ENCODE assay signal across 21 mouse cellular contexts in the genomic region with DNA sequence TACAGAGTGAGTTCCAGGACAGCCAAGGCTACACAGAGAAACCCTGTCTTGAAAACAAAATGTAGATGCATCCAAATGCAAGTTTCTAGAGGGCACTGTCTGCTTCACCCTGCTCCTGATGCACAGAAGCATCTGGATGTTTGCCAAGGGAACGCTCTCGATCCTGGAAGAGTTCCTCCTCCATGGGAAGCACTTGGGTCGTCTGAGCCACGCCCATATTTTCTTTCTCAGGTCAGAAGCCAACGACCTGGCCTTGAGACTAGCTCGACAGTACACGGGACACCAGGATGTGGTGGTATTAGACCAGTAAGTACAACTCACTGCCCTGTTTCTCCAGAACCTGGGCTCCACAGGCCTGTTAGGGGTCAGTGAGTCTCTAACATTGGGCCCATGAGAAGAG. TPM values are rescaled to one million over a fixed set of nuclear protein-coding genes. Genes with fewer than 3 reads are reported as not detected.
A peak's percentile ranks its signal among the peaks of the same experiment; 100 is the strongest.
DNase-seq lines count a peak whose midpoint lies in the region; ATAC-seq and TF ChIP-seq lines count a peak whose summit lies in the region.
"Had no signal": no experiment of that assay in that cellular context is flagged by ENCODE, and none has a peak within 500 bp of the region (broad histone marks: within the 10 kb centered on the region; RNA-seq: fewer than 3 reads in every experiment).

No protein-coding gene starts in this region.

- TF ChIP-seq CTCF in heart, adult 2 months (IDR thresholded peaks at IDR 0.05) = no peak
- no peak for TF ChIP-seq CTCF in lung, embryonic 14.5 days (IDR thresholded peaks at IDR 0.05; ENCODE audit: low read depth)
- TF ChIP-seq CTCF in lung, adult 2 months (IDR thresholded peaks at IDR 0.05; ENCODE audit: insufficient read depth, low read length) = no peak

- TF ChIP-seq POLR2A in heart, adult 2 months (IDR thresholded peaks at IDR 0.05; ENCODE audit: insufficient read depth, low read depth, low read length) = no peak
- TF ChIP-seq POLR2A in lung, adult 2 months (IDR thresholded peaks at IDR 0.05; ENCODE audit: borderline replicate concordance, extremely low read depth, low read depth, low read length) = no peak

- H3K4me2 ChIP-seq in heart, embryonic 13.5 days = no peak overlapping the region
- H3K4me2 ChIP-seq in lung, embryonic 14.5 days = no peak overlapping the region
- no peak overlapping the region for H3K4me2 ChIP-seq in midbrain, embryonic 14.5 days (ENCODE audit: low read length)
- H3K4me2 ChIP-seq: embryonic facial prominence, embryonic 13.5 days; heart, embryonic 11.5 days; hindbrain, embryonic 15.5 days; intestine, embryonic 15.5 days had no signal

- no peaks in the 10 kb centered on the region for H3K27me3 ChIP-seq in heart, embryonic 13.5 days (replicated peaks)
- H3K27me3 ChIP-seq in heart, adult 2 months (ENCODE audit: control insufficient read depth, insufficient read depth, low read length) = no peaks in the 10 kb centered on the region
- no peaks in the 10 kb centered on the region for H3K27me3 ChIP-seq in lung, embryonic 14.5 days (ENCODE audit: insufficient read depth, low read length)
- H3K27me3 ChIP-seq in midbrain, embryonic 14.5 days (ENCODE audit: control insufficient read depth, insufficient read depth, low read length) = no peaks in the 10 kb centered on the region
- H3K27me3 ChIP-seq: embryonic facial prominence, embryonic 13.5 days; hindbrain, embryonic 15.5 days; intestine, embryonic 15.5 days had no signal

- no peak overlapping the region for H3K4me3 ChIP-seq in heart, embryonic 13.5 days
- no peak overlapping the region for H3K4me3 ChIP-seq in heart, adult 2 months
- no peak overlapping the region for H3K4me3 ChIP-seq in lung, embryonic 14.5 days (ENCODE audit: low read depth, low read length)
- H3K4me3 ChIP-seq in lung, adult 2 months (replicated peaks; ENCODE audit: extremely low read depth, low read depth, low read length) = no peak overlapping the region
- H3K4me3 ChIP-seq in midbrain, embryonic 14.5 days (replicated peaks; ENCODE audit: low read depth, low read length) = no peak overlapping the region
- H3K4me3 ChIP-seq: embryonic facial prominence, embryonic 13.5 days; hindbrain, embryonic 15.5 days; intestine, embryonic 15.5 days; limb, embryonic 10.5 days had no signal

- intact Hi-C loops in heart, adult 2 months (cut with DNase I) = no loop called here

- DNase-seq in heart, adult 2 months = no peak
- DNase-seq in lung, embryonic 14.5 days = peak; percentile 54
- DNase-seq in lung, adult 2 months = no peak
- DNase-seq in lung, postnatal 10 days = peak; percentile 38
- DNase-seq in yolk sac, embryonic 10.5 days (ENCODE audit: low spot score) = no peak
- no peak for DNase-seq in midbrain, embryonic 14.5 days
- DNase-seq: adrenal gland, adult 8-10 months; cerebellum, adult 11 months; cerebellum, postnatal 14 days; gastrocnemius, postnatal 36 days; heart, postnatal 36 days; right cerebral cortex, postnatal 14 days; spleen, adult 18-20 months; thymus, postnatal 36 days had no signal

- peaks cover 18% of the 10 kb centered on the region for H3K4me1 ChIP-seq in heart, embryonic 13.5 days
- H3K4me1 ChIP-seq in heart, adult 2 months (ENCODE audit: control insufficient read depth, insufficient read depth, low read length) = 0 out of 2 replicates have a peak, but pooled peaks cover 1% of the 10 kb centered on the region
- H3K4me1 ChIP-seq in lung, embryonic 14.5 days (ENCODE audit: insufficient read depth) = no peaks in the 10 kb centered on the region
- H3K4me1 ChIP-seq in lung, adult 2 months (ENCODE audit: control insufficient read depth, insufficient read depth, low read length) = peaks cover 5% of the 10 kb centered on the region; the same call in 1 of the 2 replicates
- no peaks in the 10 kb centered on the region for H3K4me1 ChIP-seq in midbrain, embryonic 14.5 days (ENCODE audit: control insufficient read depth, insufficient read depth, low read length)
- H3K4me1 ChIP-seq: limb, embryonic 10.5 days had no signal

- WGBS in heart, embryonic 13.5 days = 62% methylated on average over 7 of the region's 7 CpGs
- WGBS in heart, adult 2 months = 25% methylated on average over 7 of the region's 7 CpGs
- WGBS in lung, embryonic 14.5 days = 48% methylated on average over 7 of the region's 7 CpGs
- 21% methylated on average over 7 of the region's 7 CpGs for WGBS in lung, adult 2 months
- 84% methylated on average over 7 of the region's 7 CpGs for WGBS in midbrain, embryonic 14.5 days

- 0 out of 2 replicates have a peak overlapping the region, but pooled peaks have one; percentile 17 for H3K27ac ChIP-seq in heart, embryonic 13.5 days (replicated peaks)
- no peak overlapping the region for H3K27ac ChIP-seq in heart, adult 2 months
- H3K27ac ChIP-seq in lung, embryonic 14.5 days (ENCODE audit: low read depth) = no peak overlapping the region
- no peak overlapping the region for H3K27ac ChIP-seq in midbrain, embryonic 14.5 days (replicated peaks; ENCODE audit: low read depth, low read length)
- H3K27ac ChIP-seq: embryonic facial prominence, embryonic 13.5 days; hindbrain, embryonic 15.5 days; intestine, embryonic 15.5 days; limb, embryonic 10.5 days had no signal

- H3K9me3 ChIP-seq in heart, embryonic 13.5 days = no peaks in the 10 kb centered on the region
- H3K9me3 ChIP-seq in lung, embryonic 14.5 days (ENCODE audit: low read depth, low read length) = no peaks in the 10 kb centered on the region
- H3K9me3 ChIP-seq in midbrain, embryonic 14.5 days (ENCODE audit: control insufficient read depth, low read length) = no peaks in the 10 kb centered on the region
- H3K9me3 ChIP-seq: embryonic facial prominence, embryonic 13.5 days; hindbrain, embryonic 15.5 days; intestine, embryonic 15.5 days; limb, embryonic 10.5 days had no signal

- H3K79me2 ChIP-seq in heart, adult 2 months (replicated peaks; ENCODE audit: control insufficient read depth, insufficient read depth, low read length) = no peaks in the 10 kb centered on the region; the same call in 1 of the 2 replicates

- ATAC-seq in heart, embryonic 13.5 days (ENCODE audit: extremely low read depth, insufficient number of reproducible peaks, low FRiP score, low TSS enrichment) = no peak
- ATAC-seq in lung, embryonic 14.5 days (ENCODE audit: insufficient read depth) = no peak
- ATAC-seq in midbrain, embryonic 14.5 days (ENCODE audit: low FRiP score, low TSS enrichment) = no peak
- ATAC-seq: forebrain, embryonic 16.5 days; intestine, embryonic 15.5 days had no signal

- peaks cover 99% of the 10 kb centered on the region for H3K36me3 ChIP-seq in heart, embryonic 13.5 days
- H3K36me3 ChIP-seq in heart, adult 2 months (ENCODE audit: control insufficient read depth, insufficient read depth, low read length) = peaks cover 13% of the 10 kb centered on the region
- H3K36me3 ChIP-seq in lung, embryonic 14.5 days (ENCODE audit: insufficient read depth) = peaks cover 98% of the 10 kb centered on the region
- peaks cover 96% of the 10 kb centered on the region for H3K36me3 ChIP-seq in midbrain, embryonic 14.5 days (ENCODE audit: control insufficient read depth, insufficient read depth, low read length)

- H3K9ac ChIP-seq in heart, embryonic 13.5 days = no peak overlapping the region
- no peak overlapping the region for H3K9ac ChIP-seq in heart, adult 2 months (ENCODE audit: low read depth, low read length)
- H3K9ac ChIP-seq in lung, embryonic 14.5 days = no peak overlapping the region
- no peak overlapping the region for H3K9ac ChIP-seq in midbrain, embryonic 14.5 days (replicated peaks; ENCODE audit: low read length)
- H3K9ac ChIP-seq: embryonic facial prominence, embryonic 13.5 days; hindbrain, embryonic 15.5 days; intestine, embryonic 15.5 days had no signal

- no peak for TF ChIP-seq EP300 in heart, adult 2 months (IDR thresholded peaks at IDR 0.05; ENCODE audit: insufficient read depth, low read depth, low read length)

RNA-seq across cellular contexts. Expression of gene Phykpl, which starts 6.6 kb away (rescaled TPM):
- 13.1 and 14.6 TPM in 2 replicates for polyA plus RNA-seq in heart, embryonic 13.5 days (2015; fragmentation: Nextera tagmentation; extraction: Ambion mirVana)
- 1 to 10 TPM; 6.9 to 8.9 TPM for total RNA-seq in heart, adult 2 months (2021)
- 16.8 and 17.0 TPM in 2 replicates for polyA plus RNA-seq in heart, adult 2 months (2012; rRNA removed)
- 19.6 and 23.3 TPM in 2 replicates for polyA plus RNA-seq in lung, embryonic 14.5 days (2014; fragmentation: Nextera tagmentation; extraction: Ambion mirVana)
- polyA plus RNA-seq in lung, adult 2 months (2012; rRNA removed) = 19.8 and 25.4 TPM in 2 replicates
- 8.7 and 12.5 TPM in 2 replicates for polyA plus RNA-seq in midbrain, embryonic 14.5 days (2014; fragmentation: Nextera tagmentation; extraction: Ambion mirVana)

RNA-seq across cellular contexts. Expression of gene Hnrnpab, which starts 15.5 kb away (rescaled TPM):
- polyA plus RNA-seq in heart, embryonic 13.5 days (2015; fragmentation: Nextera tagmentation; extraction: Ambion mirVana) = 273 and 282 TPM in 2 replicates
- 100 to 1,000 TPM; 132 to 145 TPM for total RNA-seq in heart, adult 2 months (2021)
- polyA plus RNA-seq in heart, adult 2 months (2012; rRNA removed) = 68.4 and 71.5 TPM in 2 replicates
- polyA plus RNA-seq in lung, embryonic 14.5 days (2014; fragmentation: Nextera tagmentation; extraction: Ambion mirVana) = 676 and 703 TPM in 2 replicates
- polyA plus RNA-seq in lung, adult 2 months (2012; rRNA removed) = 174 and 289 TPM in 2 replicates
- 489 and 530 TPM in 2 replicates for polyA plus RNA-seq in midbrain, embryonic 14.5 days (2014; fragmentation: Nextera tagmentation; extraction: Ambion mirVana)

RNA-seq across cellular contexts. Expression of gene Nhp2, which starts 28.4 kb away (rescaled TPM):
- polyA plus RNA-seq in heart, embryonic 13.5 days (2015; fragmentation: Nextera tagmentation; extraction: Ambion mirVana) = 101 and 102 TPM in 2 replicates
- 10 to 100 TPM; 18.4 to 24.8 TPM for total RNA-seq in heart, adult 2 months (2021)
- 18.5 and 19.0 TPM in 2 replicates for polyA plus RNA-seq in heart, adult 2 months (2012; rRNA removed)
- polyA plus RNA-seq in lung, embryonic 14.5 days (2014; fragmentation: Nextera tagmentation; extraction: Ambion mirVana) = 178 and 187 TPM in 2 replicates
- polyA plus RNA-seq in lung, adult 2 months (2012; rRNA removed) = 22.6 and 33.3 TPM in 2 replicates
- 107 and 115 TPM in 2 replicates for polyA plus RNA-seq in midbrain, embryonic 14.5 days (2014; fragmentation: Nextera tagmentation; extraction: Ambion mirVana)

RNA-seq across cellular contexts. Expression of gene Rmnd5b, which starts 44.5 kb away (rescaled TPM):
- 31.0 and 33.5 TPM in 2 replicates for polyA plus RNA-seq in heart, embryonic 13.5 days (2015; fragmentation: Nextera tagmentation; extraction: Ambion mirVana)
- 10 to 100 TPM; 14.0 to 15.0 TPM for total RNA-seq in heart, adult 2 months (2021)
- 24.8 and 32.8 TPM in 2 replicates for polyA plus RNA-seq in heart, adult 2 months (2012; rRNA removed)
- 39.4 and 43.6 TPM in 2 replicates for polyA plus RNA-seq in lung, embryonic 14.5 days (2014; fragmentation: Nextera tagmentation; extraction: Ambion mirVana)
- polyA plus RNA-seq in lung, adult 2 months (2012; rRNA removed) = 64.9 and 65.8 TPM in 2 replicates
- 79.2 and 87.7 TPM in 2 replicates for polyA plus RNA-seq in midbrain, embryonic 14.5 days (2014; fragmentation: Nextera tagmentation; extraction: Ambion mirVana)

RNA-seq across cellular contexts. Expression of gene N4bp3, which starts 59.5 kb away (rescaled TPM):
- polyA plus RNA-seq in heart, embryonic 13.5 days (2015; fragmentation: Nextera tagmentation; extraction: Ambion mirVana) = 12.7 and 14.1 TPM in 2 replicates
- 10 to 100 TPM; 10.2 to 10.7 TPM for total RNA-seq in heart, adult 2 months (2021)
- 8.2 and 8.6 TPM in 2 replicates for polyA plus RNA-seq in heart, adult 2 months (2012; rRNA removed)
- 35.5 and 39.2 TPM in 2 replicates for polyA plus RNA-seq in lung, embryonic 14.5 days (2014; fragmentation: Nextera tagmentation; extraction: Ambion mirVana)
- polyA plus RNA-seq in lung, adult 2 months (2012; rRNA removed) = 43.7 and 45.9 TPM in 2 replicates
- polyA plus RNA-seq in midbrain, embryonic 14.5 days (2014; fragmentation: Nextera tagmentation; extraction: Ambion mirVana) = 11.6 and 15.2 TPM in 2 replicates

Comparison
In these comparisons a context has a peak if more than half of its experiments do, and no peak if none do; other contexts are left out.
1. DNase-seq: peak in lung, embryonic 14.5 days (single experiment) and lung, postnatal 10 days (single experiment); none in heart, adult 2 months (0 of 2), lung, adult 2 months (single experiment), yolk sac, embryonic 10.5 days (single experiment) and midbrain, embryonic 14.5 days (single experiment).